Comparison of ENCODE assay signal across 11 mouse cellular contexts in the genomic region with DNA sequence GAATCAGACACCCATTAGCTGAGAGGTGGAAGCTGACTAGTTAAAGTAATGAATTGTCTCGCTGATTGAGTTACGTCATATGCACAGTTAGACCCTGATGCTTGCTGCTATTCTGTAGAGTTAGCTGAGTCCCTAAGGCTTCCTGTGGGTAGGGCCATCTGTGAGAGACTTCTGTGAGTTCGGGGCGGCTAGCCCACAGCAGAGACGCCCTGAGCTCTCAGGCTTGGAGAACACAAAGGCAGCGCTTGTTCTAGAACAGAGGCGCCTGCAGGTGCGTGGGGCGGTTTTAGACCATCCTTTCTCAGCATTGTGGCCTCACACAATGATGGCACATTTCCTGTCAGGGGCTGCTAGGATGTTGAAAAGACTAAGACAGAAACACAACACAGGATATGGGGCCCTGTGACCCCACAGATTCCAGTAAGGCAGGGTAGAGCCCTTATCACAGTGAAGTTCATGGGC.
A peak's percentile ranks its signal among the peaks of the same experiment; 100 is the strongest.
DNase-seq lines count a peak whose midpoint lies in the region; ATAC-seq and TF ChIP-seq lines count a peak whose summit lies in the region.
"Had no signal": no experiment of that assay in that cellular context is flagged by ENCODE, and none has a peak within 500 bp of the region (broad histone marks: within the 10 kb centered on the region; RNA-seq: fewer than 3 reads in every experiment).

No protein-coding gene starts in this region.

- DNase-seq in gastrocnemius, adult 2 months: peak; percentile 7
- no peak for DNase-seq in gastrocnemius, postnatal 4 days (ENCODE audit: low spot score in 2 of 2)
- DNase-seq in lung, embryonic 14.5 days: peak; percentile 33
- no peak for DNase-seq in lung, adult 2 months
- DNase-seq in thymus, postnatal 25 days: peak; percentile 91
- DNase-seq: right cerebral cortex, adult 18-20 months had no signal

- no peak overlapping the region for H3K27ac ChIP-seq in gastrocnemius, adult 2 months
- no peak overlapping the region; the same call in 1 of the 2 replicates for H3K27ac ChIP-seq in lung, embryonic 14.5 days (ENCODE audit: low read depth)
- H3K27ac ChIP-seq in kidney, embryonic 14.5 days (ENCODE audit: low read depth, low read length): no peak overlapping the region
- no peak overlapping the region for H3K27ac ChIP-seq in forebrain, embryonic 15.5 days (replicated peaks)
- H3K27ac ChIP-seq: forebrain, embryonic 13.5 days; intestine, embryonic 15.5 days had no signal

- H3K4me2 ChIP-seq in lung, embryonic 14.5 days: no peak overlapping the region
- no peak overlapping the region for H3K4me2 ChIP-seq in kidney, embryonic 14.5 days (replicated peaks; ENCODE audit: low read depth, low read length)
- H3K4me2 ChIP-seq in forebrain, embryonic 15.5 days (replicated peaks): no peak overlapping the region
- H3K4me2 ChIP-seq: forebrain, embryonic 13.5 days; intestine, embryonic 15.5 days had no signal

- intact Hi-C loops in gastrocnemius, adult 2 months (cut with DNase I): no loop called here

- peaks cover 7% of the 10 kb centered on the region for H3K4me1 ChIP-seq in lung, embryonic 14.5 days (ENCODE audit: insufficient read depth)
- H3K4me1 ChIP-seq in lung, adult 2 months (ENCODE audit: control insufficient read depth, insufficient read depth, low read length): 0 out of 2 replicates have a peak, but pooled peaks cover 5% of the 10 kb centered on the region
- H3K4me1 ChIP-seq in kidney, embryonic 14.5 days (ENCODE audit: control insufficient read depth, insufficient read depth, low read length): peaks cover 9% of the 10 kb centered on the region
- H3K4me1 ChIP-seq in forebrain, embryonic 15.5 days: peaks cover 28% of the 10 kb centered on the region; the same call in 1 of the 2 replicates

- no peaks in the 10 kb centered on the region for H3K9me3 ChIP-seq in lung, embryonic 14.5 days (ENCODE audit: low read depth, low read length)
- H3K9me3 ChIP-seq in kidney, embryonic 14.5 days (ENCODE audit: control insufficient read depth, low read length): no peaks in the 10 kb centered on the region
- H3K9me3 ChIP-seq in forebrain, embryonic 15.5 days: no peaks in the 10 kb centered on the region
- H3K9me3 ChIP-seq: forebrain, embryonic 13.5 days; intestine, embryonic 15.5 days had no signal

- ATAC-seq in lung, embryonic 14.5 days (ENCODE audit: insufficient read depth): no peak
- ATAC-seq in megakaryocyte, adult 5-6 weeks (ENCODE audit: poor library complexity, severe bottlenecking): peak; percentile 41
- no peak for ATAC-seq in kidney, embryonic 14.5 days (ENCODE audit: low FRiP score, low TSS enrichment)
- ATAC-seq in forebrain, embryonic 15.5 days (replicated peaks): no peak
- ATAC-seq: intestine, embryonic 15.5 days had no signal

- no peak for TF ChIP-seq POLR2A in lung, adult 2 months (IDR thresholded peaks at IDR 0.05; ENCODE audit: borderline replicate concordance, extremely low read depth, low read depth, low read length)

- H3K36me3 ChIP-seq in lung, embryonic 14.5 days (ENCODE audit: insufficient read depth): no peaks in the 10 kb centered on the region
- no peaks in the 10 kb centered on the region for H3K36me3 ChIP-seq in kidney, embryonic 14.5 days (ENCODE audit: control insufficient read depth, insufficient read depth, low read length)
- no peaks in the 10 kb centered on the region for H3K36me3 ChIP-seq in forebrain, embryonic 15.5 days
- H3K36me3 ChIP-seq: intestine, embryonic 15.5 days had no signal

- 71% methylated on average over 9 of the region's 9 CpGs for WGBS in lung, embryonic 14.5 days
- 56% methylated on average over 9 of the region's 9 CpGs for WGBS in lung, adult 2 months
- WGBS in kidney, embryonic 14.5 days: 77% methylated on average over 9 of the region's 9 CpGs
- WGBS in forebrain, embryonic 15.5 days: 72% methylated on average over 9 of the region's 9 CpGs

- H3K4me3 ChIP-seq in gastrocnemius, adult 2 months: no peak overlapping the region
- H3K4me3 ChIP-seq in lung, embryonic 14.5 days (ENCODE audit: low read depth, low read length): no peak overlapping the region
- H3K4me3 ChIP-seq in lung, adult 2 months (replicated peaks; ENCODE audit: extremely low read depth, low read depth, low read length): no peak overlapping the region
- no peak overlapping the region for H3K4me3 ChIP-seq in kidney, embryonic 14.5 days (ENCODE audit: low read length)
- H3K4me3 ChIP-seq in forebrain, embryonic 15.5 days: no peak overlapping the region
- H3K4me3 ChIP-seq: forebrain, embryonic 13.5 days; intestine, embryonic 15.5 days had no signal

- H3K9ac ChIP-seq in lung, embryonic 14.5 days: no peak overlapping the region
- no peak overlapping the region for H3K9ac ChIP-seq in kidney, embryonic 14.5 days (ENCODE audit: low read depth, low read length)
- no peak overlapping the region for H3K9ac ChIP-seq in forebrain, embryonic 15.5 days (replicated peaks)
- H3K9ac ChIP-seq: forebrain, embryonic 13.5 days; intestine, embryonic 15.5 days had no signal

- TF ChIP-seq CTCF in gastrocnemius, adult 2 months (IDR thresholded peaks at IDR 0.05): no peak
- no peak for TF ChIP-seq CTCF in lung, embryonic 14.5 days (IDR thresholded peaks at IDR 0.05; ENCODE audit: low read depth)
- TF ChIP-seq CTCF in lung, adult 2 months (IDR thresholded peaks at IDR 0.05; ENCODE audit: insufficient read depth, low read length): no peak

- no peaks in the 10 kb centered on the region for H3K27me3 ChIP-seq in lung, embryonic 14.5 days (ENCODE audit: insufficient read depth, low read length)
- H3K27me3 ChIP-seq in kidney, embryonic 14.5 days (ENCODE audit: control insufficient read depth, insufficient read depth, low read length): no peaks in the 10 kb centered on the region
- H3K27me3 ChIP-seq in forebrain, embryonic 15.5 days: no peaks in the 10 kb centered on the region
- H3K27me3 ChIP-seq: forebrain, embryonic 13.5 days; intestine, embryonic 15.5 days had no signal

Comparison
In these comparisons a context has a peak if more than half of its experiments do, and no peak if none do; other contexts are left out.
1. DNase-seq: peak in gastrocnemius, adult 2 months (single experiment), lung, embryonic 14.5 days (single experiment) and thymus, postnatal 25 days (single experiment); none in gastrocnemius, postnatal 4 days (0 of 2) and lung, adult 2 months (single experiment).